Mouse (Mus musculus): ENCODE data around the gene Tlk1. TPM values are rescaled to one million over a fixed set of nuclear protein-coding genes. Genes with fewer than 3 reads are reported as not detected.

Tlk1 gene
- polyA plus RNA-seq, 1 experiment from 2014 or later: 23.7 TPM

GRCm38 (mm10) chr2:70710236-70710635 is 115.3 kb downstream of the Tlk1 start:
- no peak for ATAC-seq (ENCODE audit: low read depth)
- no peaks in the 10 kb centered on the region for H3K4me1 ChIP-seq (replicated peaks)

GRCm38 (mm10) chr2:70708986-70709730 is 116.4 kb downstream of the Tlk1 start:
- Histone ChIP-seq H3K27ac (replicated peaks) (no peak overlapping the region), H3K4me1 (replicated peaks) (peaks cover 5% of the 10 kb centered on the region), H3K27me3 (no peaks in the 10 kb centered on the region), H3K4me3 (no peak overlapping the region), H3K36me3 (peaks cover 43% of the 10 kb centered on the region), H3K4me2 (no peak overlapping the region), H3K9me3 (no peaks in the 10 kb centered on the region), H3K9ac (no peak overlapping the region)
- 77% methylated on average over 13 of the region's 13 CpGs for WGBS
- ATAC-seq (ENCODE audit: low read depth): no peak

More at GRCm38 (mm10) chr2:70710236-70710635, 115.3 kb downstream of the Tlk1 start:
- Histone ChIP-seq H3K27me3 (no peaks in the 10 kb centered on the region), H3K27ac (replicated peaks) (no peak overlapping the region), H3K9ac (no peak overlapping the region), H3K9me3 (no peaks in the 10 kb centered on the region), H3K4me3 (no peak overlapping the region), H3K4me2 (no peak overlapping the region), H3K36me3 (peaks cover 49% of the 10 kb centered on the region)
- 95% methylated on average over 7 of the region's 7 CpGs for WGBS

GRCm38 (mm10) chr2:70702403-70702802 is 123.1 kb downstream of the Tlk1 start:
- Histone ChIP-seq H3K9me3 (no peaks in the 10 kb centered on the region), H3K27me3 (no peaks in the 10 kb centered on the region), H3K4me2 (no peak overlapping the region), H3K4me1 (replicated peaks) (peaks cover 5% of the 10 kb centered on the region), H3K9ac (no peak overlapping the region), H3K27ac (replicated peaks) (no peak overlapping the region), H3K36me3 (no peaks in the 10 kb centered on the region), H3K4me3 (no peak overlapping the region)
- WGBS: 54% methylated on average over 5 of the region's 5 CpGs
- no peak for ATAC-seq (ENCODE audit: low read depth)

- no peak overlapping the region for H3K9ac ChIP-seq
- H3K4me1 ChIP-seq (replicated peaks): peaks cover 5% of the 10 kb centered on the region
- no peak overlapping the region for H3K4me2 ChIP-seq
- no peak for ATAC-seq (ENCODE audit: low read depth)
- 71% methylated on average over 9 of the region's 9 CpGs for WGBS
- H3K27me3 ChIP-seq: no peaks in the 10 kb centered on the region
- H3K9me3 ChIP-seq: no peaks in the 10 kb centered on the region
- no peaks in the 10 kb centered on the region for H3K36me3 ChIP-seq
- H3K27ac ChIP-seq (replicated peaks): no peak overlapping the region
- no peak overlapping the region for H3K4me3 ChIP-seq
Observed at GRCm38 (mm10) chr2:70701571-70701970, 124.0 kb downstream of the Tlk1 start.

GRCm38 (mm10) chr2:70700851-70701250 is 124.7 kb downstream of the Tlk1 start:
- Histone ChIP-seq H3K36me3 (no peaks in the 10 kb centered on the region), H3K4me2 (no peak overlapping the region), H3K9me3 (no peaks in the 10 kb centered on the region), H3K27ac (replicated peaks) (no peak overlapping the region), H3K27me3 (no peaks in the 10 kb centered on the region), H3K4me1 (replicated peaks) (peaks cover 5% of the 10 kb centered on the region), H3K4me3 (no peak overlapping the region), H3K9ac (no peak overlapping the region)
- WGBS: 88% methylated on average over 3 of the region's 3 CpGs
- ATAC-seq (ENCODE audit: low read depth): no peak

- no peak overlapping the region for H3K9ac ChIP-seq
- H3K4me2 ChIP-seq: no peak overlapping the region
- WGBS: 91% methylated on average over 10 of the region's 10 CpGs
- no peak overlapping the region for H3K27ac ChIP-seq (replicated peaks)
- no peak for ATAC-seq (ENCODE audit: low read depth)
- no peaks in the 10 kb centered on the region for H3K27me3 ChIP-seq
- H3K36me3 ChIP-seq: peaks cover 28% of the 10 kb centered on the region
- no peak overlapping the region for H3K4me3 ChIP-seq
- no peaks in the 10 kb centered on the region for H3K4me1 ChIP-seq (replicated peaks)
- H3K9me3 ChIP-seq: no peaks in the 10 kb centered on the region
Observed at GRCm38 (mm10) chr2:70695712-70696111, 129.8 kb downstream of the Tlk1 start.

GRCm38 (mm10) chr2:70690195-70690594 is 135.3 kb downstream of the Tlk1 start:
- no peaks in the 10 kb centered on the region for H3K4me1 ChIP-seq (replicated peaks)

GRCm38 (mm10) chr2:70688454-70689078 is 137.0 kb downstream of the Tlk1 start:
- Histone ChIP-seq H3K27ac (replicated peaks) (no peak overlapping the region), H3K4me2 (no peak overlapping the region), H3K4me3 (no peak overlapping the region), H3K9ac (no peak overlapping the region), H3K4me1 (replicated peaks) (no peaks in the 10 kb centered on the region), H3K9me3 (no peaks in the 10 kb centered on the region), H3K27me3 (no peaks in the 10 kb centered on the region), H3K36me3 (peaks cover 97% of the 10 kb centered on the region)
- ATAC-seq (ENCODE audit: low read depth): no peak
- 96% methylated on average over 21 of the region's 21 CpGs for WGBS

More at GRCm38 (mm10) chr2:70690195-70690594, 135.3 kb downstream of the Tlk1 start:
- Histone ChIP-seq H3K36me3 (peaks cover 82% of the 10 kb centered on the region), H3K4me3 (no peak overlapping the region), H3K9me3 (no peaks in the 10 kb centered on the region), H3K9ac (no peak overlapping the region), H3K4me2 (no peak overlapping the region), H3K27ac (replicated peaks) (no peak overlapping the region), H3K27me3 (no peaks in the 10 kb centered on the region)
- ATAC-seq (ENCODE audit: low read depth): no peak
- 89% methylated on average over 11 of the region's 11 CpGs for WGBS

GRCm38 (mm10) chr2:70682324-70682723 is 143.2 kb downstream of the Tlk1 start:
- H3K9me3 ChIP-seq: no peaks in the 10 kb centered on the region
- H3K27ac ChIP-seq (replicated peaks): no peak overlapping the region
- H3K27me3 ChIP-seq: no peaks in the 10 kb centered on the region
- no peak overlapping the region for H3K4me2 ChIP-seq
- no peak for ATAC-seq (ENCODE audit: low read depth)
- no peak overlapping the region for H3K9ac ChIP-seq
- no peaks in the 10 kb centered on the region for H3K4me1 ChIP-seq (replicated peaks)
- H3K4me3 ChIP-seq: no peak overlapping the region
- H3K36me3 ChIP-seq: peaks cover 92% of the 10 kb centered on the region
- WGBS: 74% methylated on average over 2 of the region's 2 CpGs

GRCm38 (mm10) chr2:70673445-70674126 is 151.9 kb downstream of the Tlk1 start:
- no peaks in the 10 kb centered on the region for H3K4me1 ChIP-seq (replicated peaks)
- WGBS: 82% methylated on average over 7 of the region's 7 CpGs
- no peak overlapping the region for H3K9ac ChIP-seq
- no peak overlapping the region for H3K4me2 ChIP-seq
- no peak overlapping the region for H3K4me3 ChIP-seq
- H3K36me3 ChIP-seq: peaks cover 8% of the 10 kb centered on the region
- ATAC-seq (ENCODE audit: low read depth): no peak
- no peak overlapping the region for H3K27ac ChIP-seq (replicated peaks)
- H3K9me3 ChIP-seq: no peaks in the 10 kb centered on the region
- H3K27me3 ChIP-seq: no peaks in the 10 kb centered on the region

- Histone ChIP-seq H3K9ac (no peak overlapping the region), H3K4me1 (replicated peaks) (0 out of 2 replicates have a peak, but pooled peaks cover 2% of the 10 kb centered on the region), H3K4me2 (no peak overlapping the region), H3K27me3 (no peaks in the 10 kb centered on the region), H3K9me3 (no peaks in the 10 kb centered on the region), H3K36me3 (no peaks in the 10 kb centered on the region), H3K4me3 (no peak overlapping the region), H3K27ac (replicated peaks) (no peak overlapping the region)
- 88% methylated on average over 2 of the region's 2 CpGs for WGBS
- ATAC-seq (ENCODE audit: low read depth): no peak
Observed at GRCm38 (mm10) chr2:70672476-70672875, 153.1 kb downstream of the Tlk1 start.

- H3K9me3 ChIP-seq: no peaks in the 10 kb centered on the region
- WGBS: 78% methylated on average over 2 of the region's 2 CpGs
- ATAC-seq (ENCODE audit: low read depth): no peak
- no peak overlapping the region for H3K27ac ChIP-seq (replicated peaks)
- H3K4me3 ChIP-seq: no peak overlapping the region
- 0 out of 2 replicates have a peak, but pooled peaks cover 4% of the 10 kb centered on the region for H3K4me1 ChIP-seq (replicated peaks)
- no peak overlapping the region for H3K4me2 ChIP-seq
- H3K9ac ChIP-seq: no peak overlapping the region
- no peaks in the 10 kb centered on the region for H3K36me3 ChIP-seq
- H3K27me3 ChIP-seq: no peaks in the 10 kb centered on the region
Observed at GRCm38 (mm10) chr2:70669896-70670295, 155.6 kb downstream of the Tlk1 start.

All from neural tube, embryonic 13.5 days (tissue).